Mouse (Mus musculus) stomach, embryonic 15.5 days (tissue): ENCODE results near the gene Tmem26. TPM values are rescaled to one million over a fixed set of nuclear protein-coding genes. Genes with fewer than 3 reads are reported as not detected.
"Not testable (repeated sequence)": the region's sequence is repeated elsewhere in the genome, so short reads cannot be mapped to it uniquely, and the experiment has no call there.

Experiments used
- ATAC-seq: fragments of 200-750 bp; cut with Nextera tagmentation; 2 replicates; pipeline ENCODE4 v1.8.0; 2017; ENCODE audit warnings: low read depth, moderate number of reproducible peaks, moderate TSS enrichment; ENCODE audit not compliant: insufficient read depth, low FRiP score
- H3K27ac ChIP-seq: fragments of 300-500 bp; sonication (generic); 2 replicates; pipeline ENCODE4 v1.5.1; 2015; ENCODE audit warnings: mild to moderate bottlenecking, inconsistent platforms
- H3K27me3 ChIP-seq: fragments of 300-500 bp; sonication (generic); replicated peaks from 2 replicates; pipeline ENCODE4 v1.6.1; 2015; ENCODE audit warnings: inconsistent platforms
- H3K36me3 ChIP-seq: fragments of 300-500 bp; sonication (generic); 2 replicates; pipeline ENCODE4 v1.6.1; 2015; ENCODE audit warnings: inconsistent platforms
- H3K4me1 ChIP-seq: fragments of 300-500 bp; sonication (generic); 2 replicates; pipeline ENCODE4 v1.6.1; 2015; ENCODE audit warnings: inconsistent platforms
- H3K4me2 ChIP-seq: fragments of 300-500 bp; sonication (generic); 2 replicates; pipeline ENCODE4 v1.6.1; 2015; ENCODE audit warnings: mild to moderate bottlenecking, inconsistent platforms
- H3K4me3 ChIP-seq: fragments of 300-500 bp; sonication (generic); replicated peaks from 2 replicates; pipeline ENCODE4 v1.5.1; 2015; ENCODE audit warnings: inconsistent platforms
- H3K9ac ChIP-seq: fragments of 300-500 bp; sonication (generic); 2 replicates; pipeline ENCODE4 v1.6.1; 2015; ENCODE audit warnings: inconsistent platforms
- H3K9me3 ChIP-seq: fragments of 300-500 bp; sonication (generic); 2 replicates; pipeline ENCODE4 v1.6.1; 2016; ENCODE audit warnings: inconsistent platforms
- WGBS: fragments of 180-500 bp; shearing (Covaris S2); methylation state at CpG from one replicate; pipeline ENCODE4 v1.1.7; 2015; 5-methylcytosine and 5-hydroxymethylcytosine counted together
- polyA plus RNA-seq: library from polyadenylated mRNA; unstranded; fragments of >200 nt; fragmentation: Nextera tagmentation; extraction: Ambion mirVana; gene quantifications from 2 replicates; pipeline ENCODE4 v1.2.1, GENCODE M21; 2015

Gene Tmem26
- polyA plus RNA-seq, 1 experiment from 2014 or later: 9.7 TPM

GRCm38 (mm10) chr10:68714302-68714701 is 9.1 kb upstream of the Tmem26 start:
- no peak overlapping the region for H3K9ac ChIP-seq
- no peak overlapping the region for H3K4me3 ChIP-seq
- 78% methylated on average over 3 of the region's 3 CpGs for WGBS
- no peaks in the 10 kb centered on the region for H3K9me3 ChIP-seq
- no peaks in the 10 kb centered on the region for H3K36me3 ChIP-seq
- H3K4me1 ChIP-seq: no peaks in the 10 kb centered on the region
- H3K4me2 ChIP-seq: no peak overlapping the region
- H3K27me3 ChIP-seq: no peaks in the 10 kb centered on the region
- ATAC-seq: no peak
- H3K27ac ChIP-seq: no peak overlapping the region

- ATAC-seq: no peak
- Histone ChIP-seq H3K4me3 (no peak overlapping the region), H3K4me2 (no peak overlapping the region), H3K4me1 (no peaks in the 10 kb centered on the region), H3K9ac (no peak overlapping the region), H3K36me3 (no peaks in the 10 kb centered on the region), H3K9me3 (no peaks in the 10 kb centered on the region), H3K27ac (no peak overlapping the region), H3K27me3 (no peaks in the 10 kb centered on the region)
- WGBS: 87% methylated on average over 3 of the region's 3 CpGs
These were observed 8.1 kb upstream of the Tmem26 start for GRCm38 (mm10) chr10:68715396-68715795.

GRCm38 (mm10) chr10:68718375-68718774 is 5.1 kb upstream of the Tmem26 start:
- no peaks in the 10 kb centered on the region for H3K9me3 ChIP-seq
- H3K4me3 ChIP-seq: no peak overlapping the region
- H3K9ac ChIP-seq: no peak overlapping the region
- WGBS: 83% methylated on average over 3 of the region's 3 CpGs
- no peak overlapping the region for H3K4me2 ChIP-seq
- H3K36me3 ChIP-seq: no peaks in the 10 kb centered on the region
- H3K27me3 ChIP-seq: no peaks in the 10 kb centered on the region
- peaks cover 3% of the 10 kb centered on the region; the same call in 1 of the 2 replicates for H3K4me1 ChIP-seq
- no peak for ATAC-seq
- no peak overlapping the region for H3K27ac ChIP-seq

GRCm38 (mm10) chr10:68720887-68721400 is 2.5 kb upstream of the Tmem26 start:
- H3K27ac ChIP-seq: no peak overlapping the region
- no peak for ATAC-seq
- no peak overlapping the region for H3K4me2 ChIP-seq
- H3K36me3 ChIP-seq: no peaks in the 10 kb centered on the region
- H3K9me3 ChIP-seq: no peaks in the 10 kb centered on the region
- no peak overlapping the region for H3K4me3 ChIP-seq
- H3K27me3 ChIP-seq: no peaks in the 10 kb centered on the region
- H3K4me1 ChIP-seq: peaks cover 6% of the 10 kb centered on the region; the same call in 1 of the 2 replicates
- WGBS: 56% methylated on average over 5 of the region's 5 CpGs
- no peak overlapping the region for H3K9ac ChIP-seq

- H3K4me1 ChIP-seq: peaks cover 6% of the 10 kb centered on the region; the same call in 1 of the 2 replicates
- peak overlapping the region; percentile 96 for H3K4me2 ChIP-seq
- no peak for ATAC-seq
- no peak overlapping the region for H3K27ac ChIP-seq
- no peaks in the 10 kb centered on the region for H3K27me3 ChIP-seq
- H3K36me3 ChIP-seq: no peaks in the 10 kb centered on the region
- H3K9ac ChIP-seq: no peak overlapping the region; the same call in 1 of the 2 replicates
- H3K9me3 ChIP-seq: no peaks in the 10 kb centered on the region
- no peak overlapping the region for H3K4me3 ChIP-seq
- WGBS: 54% methylated on average over 7 of the region's 7 CpGs
These were observed 431 bp upstream of the Tmem26 start for GRCm38 (mm10) chr10:68723015-68723414.

GRCm38 (mm10) chr10:68724361-68724720 is 895 bp downstream of the Tmem26 start:
- no peak for ATAC-seq
- Histone ChIP-seq H3K4me3 (peak overlapping the region; percentile 56), H3K9me3 (no peaks in the 10 kb centered on the region), H3K27ac (no peak overlapping the region), H3K36me3 (no peaks in the 10 kb centered on the region), H3K27me3 (no peaks in the 10 kb centered on the region), H3K4me2 (peak overlapping the region; percentile 96), H3K9ac (peak overlapping the region; percentile 48; the same call in 1 of the 2 replicates), H3K4me1 (peaks cover 6% of the 10 kb centered on the region; the same call in 1 of the 2 replicates)
- WGBS: 2% methylated on average over 11 of the region's 11 CpGs

- Histone ChIP-seq H3K9ac (no peak overlapping the region), H3K4me1 (peaks cover 6% of the 10 kb centered on the region; the same call in 1 of the 2 replicates), H3K9me3 (no peaks in the 10 kb centered on the region), H3K4me2 (no peak overlapping the region), H3K27ac (no peak overlapping the region), H3K27me3 (no peaks in the 10 kb centered on the region), H3K4me3 (no peak overlapping the region), H3K36me3 (no peaks in the 10 kb centered on the region)
- no peak for ATAC-seq
- WGBS: 65% methylated on average over 5 of the region's 5 CpGs
These were observed 4.0 kb downstream of the Tmem26 start for GRCm38 (mm10) chr10:68727464-68727863.

- WGBS: 84% methylated on average over 3 of the region's 3 CpGs
- no peak overlapping the region for H3K4me3 ChIP-seq
- H3K36me3 ChIP-seq: no peaks in the 10 kb centered on the region
- no peak overlapping the region for H3K9ac ChIP-seq
- ATAC-seq: no peak
- no peaks in the 10 kb centered on the region for H3K9me3 ChIP-seq
- H3K27me3 ChIP-seq: no peaks in the 10 kb centered on the region
- no peaks in the 10 kb centered on the region for H3K4me1 ChIP-seq
- no peak overlapping the region for H3K4me2 ChIP-seq
- no peak overlapping the region for H3K27ac ChIP-seq
These were observed 12.2 kb downstream of the Tmem26 start for GRCm38 (mm10) chr10:68735621-68736020.

GRCm38 (mm10) chr10:68737391-68737790 is 13.9 kb downstream of the Tmem26 start:
- no peak overlapping the region for H3K4me2 ChIP-seq
- 65% methylated on average over 7 of the region's 7 CpGs for WGBS
- H3K4me3 ChIP-seq: no peak overlapping the region
- no peaks in the 10 kb centered on the region for H3K9me3 ChIP-seq
- no peaks in the 10 kb centered on the region for H3K36me3 ChIP-seq
- ATAC-seq: no peak
- no peak overlapping the region for H3K27ac ChIP-seq
- no peaks in the 10 kb centered on the region for H3K4me1 ChIP-seq
- no peak overlapping the region for H3K9ac ChIP-seq
- H3K27me3 ChIP-seq: no peaks in the 10 kb centered on the region

GRCm38 (mm10) chr10:68738981-68739380 is 15.5 kb downstream of the Tmem26 start:
- not testable (repeated sequence) for H3K4me2 ChIP-seq, H3K4me1 ChIP-seq, H3K9ac ChIP-seq, H3K4me3 ChIP-seq, H3K9me3 ChIP-seq, H3K36me3 ChIP-seq, H3K27me3 ChIP-seq, ATAC-seq, H3K27ac ChIP-seq
- whole genome bisulfite sequencing: 79% methylated on average over 1 of the region's 1 CpGs

GRCm38 (mm10) chr10:68740251-68740650 is 16.8 kb downstream of the Tmem26 start:
- H3K4me3 ChIP-seq: no peak overlapping the region
- ATAC-seq: no peak
- no peaks in the 10 kb centered on the region for H3K27me3 ChIP-seq
- WGBS: 63% methylated on average over 2 of the region's 2 CpGs
- no peak overlapping the region for H3K9ac ChIP-seq
- H3K9me3 ChIP-seq: no peaks in the 10 kb centered on the region
- no peaks in the 10 kb centered on the region for H3K4me1 ChIP-seq
- no peaks in the 10 kb centered on the region for H3K36me3 ChIP-seq
- H3K27ac ChIP-seq: no peak overlapping the region
- no peak overlapping the region for H3K4me2 ChIP-seq

GRCm38 (mm10) chr10:68750921-68751320 is 27.5 kb downstream of the Tmem26 start:
- H3K4me2 ChIP-seq: no peak overlapping the region
- H3K36me3 ChIP-seq: no peaks in the 10 kb centered on the region
- ATAC-seq: no peak
- no peak overlapping the region for H3K27ac ChIP-seq
- no peak overlapping the region for H3K4me3 ChIP-seq
- H3K27me3 ChIP-seq: no peaks in the 10 kb centered on the region
- H3K4me1 ChIP-seq: no peaks in the 10 kb centered on the region
- H3K9me3 ChIP-seq: no peaks in the 10 kb centered on the region
- H3K9ac ChIP-seq: no peak overlapping the region
- 71% methylated on average over 7 of the region's 7 CpGs for WGBS

- Histone ChIP-seq H3K36me3 (no peaks in the 10 kb centered on the region), H3K4me3 (no peak overlapping the region), H3K27me3 (no peaks in the 10 kb centered on the region), H3K4me2 (no peak overlapping the region), H3K9me3 (no peaks in the 10 kb centered on the region), H3K9ac (no peak overlapping the region), H3K4me1 (no peaks in the 10 kb centered on the region), H3K27ac (no peak overlapping the region)
- no peak for ATAC-seq
- 42% methylated on average over 5 of the region's 5 CpGs for WGBS
These were observed 35.8 kb downstream of the Tmem26 start for GRCm38 (mm10) chr10:68759238-68759637.
